Mouse (Mus musculus) stomach, postnatal 0 days (tissue): ENCODE measurements around the gene Med7. TPM values are rescaled to one million over a fixed set of nuclear protein-coding genes. Genes with fewer than 3 reads are reported as not detected.
A peak's percentile ranks its signal among the peaks of the same experiment; 100 is the strongest.

Source experiments
- ATAC-seq: fragments of 200-750 bp; cut with Nextera tagmentation; 2 replicates; pipeline ENCODE4 v1.8.0; 2017; ENCODE audit not compliant: low FRiP score, low TSS enrichment
- DNase-seq: peaks from one replicate; pipeline ENCODE4 v3.0.0-alpha.2; 2016; ENCODE audit warnings: low spot score
- H3K27ac ChIP-seq: fragments of 300-500 bp; sonication (generic); replicated peaks from 2 replicates; pipeline ENCODE4 v1.5.1; 2014; ENCODE audit warnings: mild to moderate bottlenecking, control low read depth
- H3K27me3 ChIP-seq: fragments of 300-500 bp; sonication (generic); 2 replicates; pipeline ENCODE4 v1.6.1; 2014; ENCODE audit warnings: low read length; ENCODE audit not compliant: control insufficient read depth, insufficient read depth
- H3K36me3 ChIP-seq: fragments of 300-500 bp; sonication (generic); 2 replicates; pipeline ENCODE4 v1.6.1; 2014; ENCODE audit warnings: low read length, mixed read lengths; ENCODE audit not compliant: control insufficient read depth, insufficient read depth
- H3K4me1 ChIP-seq: fragments of 300-500 bp; sonication (generic); replicated peaks from 2 replicates; pipeline ENCODE4 v1.6.1; 2014; ENCODE audit warnings: antibody characterized with exemption; ENCODE audit not compliant: control insufficient read depth, insufficient read depth
- H3K4me2 ChIP-seq: fragments of 300-500 bp; sonication (generic); replicated peaks from 2 replicates; pipeline ENCODE4 v1.6.1; 2014; ENCODE audit warnings: low read depth, mild to moderate bottlenecking, control low read depth, moderate library complexity
- H3K4me3 ChIP-seq: fragments of 300-500 bp; sonication (generic); 2 replicates; pipeline ENCODE4 v1.5.1; 2014; ENCODE audit warnings: low read depth, low read length, control low read depth
- H3K9ac ChIP-seq: fragments of 300-500 bp; sonication (generic); 2 replicates; pipeline ENCODE4 v1.6.1; 2014; ENCODE audit warnings: mild to moderate bottlenecking, low read length, control low read depth, mixed read lengths
- H3K9me3 ChIP-seq: fragments of 300-500 bp; sonication (generic); 2 replicates; pipeline ENCODE4 v1.6.1; 2016; ENCODE audit warnings: low read length; ENCODE audit not compliant: control insufficient read depth
- CTCF ChIP-seq: IDR thresholded peaks from 2 replicates; pipeline ENCODE4 v1.5.1; 2016; ENCODE audit warnings: antibody characterized with exemption, low read depth, mild to moderate bottlenecking, moderate library complexity
- EP300 ChIP-seq: optimal IDR thresholded peaks from 2 replicates; pipeline ENCODE3; 2016; ENCODE audit warnings: antibody characterized with exemption
- WGBS: fragments of 180-500 bp; shearing (Covaris S2); extraction: QIAGEN DNeasy Blood & Tissue Kit; methylation state at CpG from one replicate; pipeline ENCODE4 v1.1.7; 2014; 5-methylcytosine and 5-hydroxymethylcytosine counted together
- polyA plus RNA-seq: library from polyadenylated mRNA; unstranded; fragments of >200 nt; fragmentation: Nextera tagmentation; extraction: Ambion mirVana; gene quantifications from 2 replicates; pipeline ENCODE4 v1.2.1, GENCODE M21; 2015

Med7 gene
- polyA plus RNA-seq, 1 experiment from 2014 or later = 41.5 TPM

GRCm38 (mm10) chr11:46435363-46435762 is 1.4 kb upstream of the Med7 start:
- ATAC-seq (no peak), DNase-seq (no peak)
- no peak overlapping the region for H3K9ac ChIP-seq
- H3K27me3 ChIP-seq = no peaks in the 10 kb centered on the region
- no peak overlapping the region for H3K4me2 ChIP-seq
- no peak overlapping the region for H3K4me3 ChIP-seq
- no peaks in the 10 kb centered on the region for H3K9me3 ChIP-seq
- TF ChIP-seq EP300 = no peak
- TF ChIP-seq CTCF = no peak
- H3K27ac ChIP-seq = no peak overlapping the region
- H3K36me3 ChIP-seq = no peaks in the 10 kb centered on the region
- H3K4me1 ChIP-seq = no peaks in the 10 kb centered on the region

DNA sequence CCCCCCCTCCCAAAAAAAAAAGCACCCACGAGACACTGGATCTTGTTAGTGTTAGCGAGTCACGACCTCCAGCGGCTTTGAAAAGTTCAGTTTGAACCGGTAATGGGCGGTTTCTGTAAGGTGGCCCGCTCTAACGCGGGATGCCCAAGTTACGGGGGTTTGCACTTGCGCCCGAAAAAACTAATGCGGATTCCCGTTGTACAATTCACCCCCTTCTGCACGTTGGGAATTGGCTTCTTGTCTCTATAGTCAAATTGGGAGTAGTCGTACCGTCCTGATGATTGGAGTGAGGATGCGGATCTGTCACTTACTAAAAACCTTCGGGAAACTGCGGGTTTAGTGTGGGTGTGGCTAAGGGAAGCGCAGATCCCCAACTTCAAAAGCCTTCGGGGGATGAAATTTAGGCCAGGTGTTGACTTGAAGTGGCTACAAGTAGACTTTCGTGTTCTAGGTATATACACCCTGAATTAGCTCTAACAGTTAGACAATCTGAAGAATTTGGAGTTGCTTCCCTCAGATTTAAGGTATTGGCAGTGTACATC is 805 bp downstream of the Med7 start:
- no peaks in the 10 kb centered on the region for H3K4me1 ChIP-seq
- H3K27ac ChIP-seq = peak overlapping the region; percentile 95
- peak overlapping the region; percentile 98 for H3K4me3 ChIP-seq
- DNase-seq (no peak), ATAC-seq (peak; percentile 4; the same call in 1 of the 2 replicates)
- TF ChIP-seq EP300 (no peak), CTCF (no peak)
- H3K36me3 ChIP-seq = no peaks in the 10 kb centered on the region
- no peaks in the 10 kb centered on the region for H3K27me3 ChIP-seq
- H3K9me3 ChIP-seq = no peaks in the 10 kb centered on the region
- peak overlapping the region; percentile 95 for H3K9ac ChIP-seq
- WGBS = 1% methylated on average over 23 of the region's 23 CpGs
- H3K4me2 ChIP-seq = peak overlapping the region; percentile 79

- Histone ChIP-seq H3K36me3 (no peaks in the 10 kb centered on the region), H3K9me3 (no peaks in the 10 kb centered on the region), H3K4me2 (no peak overlapping the region), H3K4me3 (no peak overlapping the region), H3K4me1 (no peaks in the 10 kb centered on the region), H3K27me3 (no peaks in the 10 kb centered on the region), H3K27ac (no peak overlapping the region), H3K9ac (no peak overlapping the region)
- 78% methylated on average over 5 of the region's 5 CpGs for WGBS
- ATAC-seq (no peak), DNase-seq (no peak)
- TF ChIP-seq CTCF (no peak), EP300 (no peak)
These were observed 2.3 kb downstream of the Med7 start for GRCm38 (mm10) chr11:46439005-46439543.

GRCm38 (mm10) chr11:46441774-46442173 is 5.0 kb downstream of the Med7 start:
- no peak overlapping the region for H3K4me2 ChIP-seq
- 86% methylated on average over 1 of the region's 1 CpGs for WGBS
- DNase-seq = no peak

GRCm38 (mm10) chr11:46443152-46443551 is 6.4 kb downstream of the Med7 start:
- H3K4me2 ChIP-seq = no peak overlapping the region
- no peak overlapping the region for H3K27ac ChIP-seq
- DNase-seq (no peak), ATAC-seq (no peak)
- H3K4me1 ChIP-seq = no peaks in the 10 kb centered on the region
- no peaks in the 10 kb centered on the region for H3K9me3 ChIP-seq
- no peaks in the 10 kb centered on the region for H3K36me3 ChIP-seq
- no peak overlapping the region for H3K9ac ChIP-seq
- peak; percentile 44 for TF ChIP-seq CTCF
- no peak for TF ChIP-seq EP300
- no peaks in the 10 kb centered on the region for H3K27me3 ChIP-seq
- H3K4me3 ChIP-seq = no peak overlapping the region
- 93% methylated on average over 1 of the region's 1 CpGs for WGBS

More at GRCm38 (mm10) chr11:46441774-46442173, 5.0 kb downstream of the Med7 start:
- Histone ChIP-seq H3K27ac (no peak overlapping the region), H3K36me3 (no peaks in the 10 kb centered on the region), H3K4me1 (no peaks in the 10 kb centered on the region), H3K9me3 (no peaks in the 10 kb centered on the region), H3K27me3 (no peaks in the 10 kb centered on the region), H3K9ac (no peak overlapping the region), H3K4me3 (no peak overlapping the region)
- no peak for ATAC-seq
- TF ChIP-seq CTCF (no peak), EP300 (no peak)

DNA sequence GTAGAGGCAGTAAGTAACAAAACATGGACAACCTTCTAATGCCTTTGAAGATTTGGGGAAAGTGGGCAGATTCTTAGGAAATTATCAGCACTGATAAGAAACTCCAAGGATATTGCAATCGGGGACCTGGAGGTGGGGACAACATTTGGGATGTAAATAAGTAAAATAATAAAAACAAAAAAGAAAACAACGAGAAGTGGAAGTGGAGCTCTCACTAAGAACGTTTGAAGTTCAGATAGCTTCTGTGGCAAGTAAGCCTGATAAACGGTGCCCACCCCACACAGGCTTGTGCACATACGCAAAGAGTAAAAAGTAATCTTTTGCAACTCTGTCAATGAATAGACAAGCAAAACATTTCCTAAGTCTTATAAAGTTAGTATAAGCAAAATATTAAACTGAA is 7.3 kb downstream of the Med7 start:
- ATAC-seq = no peak
- no peak for TF ChIP-seq EP300
- TF ChIP-seq CTCF = no peak
- no peak overlapping the region for H3K4me3 ChIP-seq
- H3K27me3 ChIP-seq = no peaks in the 10 kb centered on the region
- DNase-seq = no peak
- H3K4me1 ChIP-seq = no peaks in the 10 kb centered on the region
- H3K27ac ChIP-seq = no peak overlapping the region
- H3K9me3 ChIP-seq = no peaks in the 10 kb centered on the region
- WGBS = 80% methylated on average over 5 of the region's 5 CpGs
- no peak overlapping the region for H3K9ac ChIP-seq
- no peak overlapping the region for H3K4me2 ChIP-seq
- no peaks in the 10 kb centered on the region for H3K36me3 ChIP-seq
